Mouse (Mus musculus) 3134 (cell line): ENCODE measurements around the gene Gm20503.

ENCODE experiments used
- DNase-seq: peaks from one replicate; pipeline ENCODE4 v3.0.0-alpha.2; 2011; ENCODE audit warnings: low spot score; ENCODE audit not compliant: insufficient read length; ENCODE audit errors: extremely low read depth

The Gm20503 gene

DNA sequence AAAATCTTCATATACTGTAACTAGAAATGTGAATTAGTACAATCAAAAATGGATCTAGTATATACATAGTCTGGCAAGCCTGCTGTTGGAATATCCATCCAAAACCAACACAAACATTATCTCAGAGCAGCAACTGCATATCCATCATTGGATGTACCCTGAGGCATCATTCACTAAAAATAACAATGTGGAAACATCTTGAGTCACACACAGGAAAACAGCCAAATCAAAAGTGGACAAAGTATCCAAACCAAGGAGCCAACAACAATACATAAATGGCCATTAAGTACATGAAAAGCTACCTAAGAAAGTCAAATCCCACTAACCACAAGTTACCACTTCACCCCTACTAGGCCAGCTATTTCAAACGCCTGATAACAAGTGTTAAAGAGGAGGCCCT, 86.4 kb downstream of the Gm20503 start:
- no peak for DNase-seq
